Mouse (Mus musculus) cerebellum, postnatal 14 days (tissue): ENCODE results near the gene Plekho1.

ENCODE experiments used
- DNase-seq, 2 experiments: peaks; one replicate each; pipeline ENCODE4 v3.0.0; 2021; ENCODE audit warnings: mixed read lengths in 2 of 2

The Plekho1 gene

DNA sequence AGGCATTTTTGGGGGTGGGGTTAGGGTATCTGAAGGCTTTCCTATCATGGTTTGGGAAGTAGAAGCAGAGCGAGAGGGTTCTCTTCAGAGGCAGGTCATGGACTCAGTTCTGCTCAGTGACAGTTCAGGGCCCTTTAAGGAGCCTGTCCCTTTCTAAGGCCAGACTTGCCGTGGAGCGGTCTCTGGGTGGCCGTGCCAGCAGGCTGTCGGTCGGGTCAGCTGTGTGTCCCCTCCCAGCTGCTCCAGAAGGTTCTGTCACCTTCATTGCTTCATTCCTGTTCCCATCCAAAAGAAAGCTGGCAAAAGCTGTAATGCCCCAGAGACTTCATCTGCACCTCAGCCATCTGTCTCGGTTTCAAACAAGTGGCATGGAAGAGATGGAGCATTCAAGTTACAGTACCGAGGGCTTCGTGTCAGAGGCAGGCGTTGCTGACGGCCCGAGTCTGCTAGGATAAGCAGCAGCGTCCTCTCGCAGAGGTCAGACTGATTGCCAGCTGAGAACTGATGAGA is 50.0 kb downstream of the Plekho1 start:
- peak in 1 of 2 experiments; percentile 24 for DNase-seq

DNA sequence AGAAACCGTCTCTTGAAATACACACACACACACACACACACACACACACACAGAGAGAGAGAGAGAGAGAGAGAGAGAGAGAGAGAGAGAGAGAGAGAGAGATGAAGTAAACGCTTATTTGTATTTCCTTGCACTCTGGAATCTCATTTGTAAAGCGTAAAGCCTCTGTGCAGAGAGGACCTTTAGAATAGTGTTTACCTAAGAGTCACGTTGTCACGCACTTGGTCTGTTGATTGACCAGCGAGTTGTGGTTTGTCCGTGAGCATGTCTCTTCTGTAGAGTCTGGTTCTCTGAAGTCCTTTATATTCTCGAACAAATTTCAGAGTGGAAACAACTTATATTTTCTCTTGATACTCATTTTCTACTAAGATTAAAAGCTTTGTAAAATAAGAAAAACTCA is 51.1 kb downstream of the Plekho1 start:
- no peak for DNase-seq

DNA sequence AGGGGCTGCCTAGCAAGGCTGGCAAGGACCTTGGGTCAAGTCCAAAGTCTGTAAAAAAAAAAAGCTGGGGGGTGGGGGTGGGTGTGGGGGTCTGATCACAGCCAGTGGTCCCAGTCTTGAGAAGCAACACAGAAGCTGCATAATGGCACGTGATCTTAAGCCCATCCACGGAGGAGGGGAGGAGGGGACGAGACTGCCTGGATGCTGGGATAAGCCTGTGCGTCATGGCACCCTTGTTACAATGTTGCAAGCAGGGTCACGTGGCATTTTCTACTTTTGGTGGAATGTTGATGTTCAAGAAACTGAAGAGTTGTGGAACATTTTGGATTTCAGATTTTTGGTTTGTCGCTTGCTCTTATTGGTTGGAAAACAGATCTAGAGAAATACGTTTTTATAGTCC is 52.6 kb downstream of the Plekho1 start:
- no peak for DNase-seq

DNA sequence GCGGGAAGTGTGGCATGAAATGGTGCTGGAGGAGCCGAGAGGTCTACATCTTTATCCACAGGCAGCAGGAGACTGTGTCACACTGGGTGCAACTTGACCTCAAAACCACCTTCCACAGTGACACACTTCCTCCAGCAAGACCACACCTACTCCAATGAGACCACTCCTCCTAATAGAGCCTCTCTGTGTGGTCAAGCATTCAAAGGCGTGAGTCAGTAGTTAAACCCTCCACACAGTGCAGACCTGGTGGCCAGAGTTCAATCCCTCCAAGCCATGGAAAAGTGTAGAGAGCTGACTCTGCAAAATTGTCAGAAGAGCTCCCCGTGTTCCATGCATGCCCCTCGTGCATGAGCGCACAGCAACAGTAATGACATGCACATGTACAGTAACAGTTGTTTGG is 53.1 kb downstream of the Plekho1 start:
- DNase-seq, result no peak

GRCm38 (mm10) chr3:95938835-95939234 is 57.0 kb downstream of the Plekho1 start:
- DNase-seq, result peak in 1 of 2 experiments; percentile 46
